In the genomic region with DNA sequence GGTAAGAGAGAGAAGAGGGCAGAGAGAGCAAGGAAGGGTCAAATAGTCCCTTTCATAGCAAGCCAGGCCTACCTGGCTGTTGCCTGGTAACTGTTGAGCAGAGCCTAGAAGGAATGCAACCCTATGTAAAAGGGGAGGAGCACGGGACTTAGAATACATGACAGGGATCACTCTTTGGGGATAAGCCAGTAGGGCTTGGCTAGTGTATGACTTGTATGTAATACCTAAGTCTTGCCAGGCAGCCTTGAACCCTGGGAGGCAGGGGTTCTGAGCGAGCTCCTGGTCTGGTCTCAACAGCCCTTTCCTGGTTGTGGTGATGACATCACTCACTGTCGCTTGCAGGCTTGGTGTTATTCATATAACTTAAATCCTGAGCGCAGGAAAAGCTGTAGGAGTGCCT, we compare ENCODE assay signal across 19 mouse cellular contexts. TPM values are rescaled to one million over a fixed set of nuclear protein-coding genes. Genes with fewer than 3 reads are reported as not detected.
"Had no signal": no experiment of that assay in that cellular context is flagged by ENCODE, and none has a peak within 500 bp of the region (broad histone marks: within the 10 kb centered on the region; RNA-seq: fewer than 3 reads in every experiment).

No protein-coding gene starts in this region.

- H3K27me3 ChIP-seq: limb, embryonic 15.5 days; neural tube, embryonic 13.5 days; stomach, embryonic 15.5 days had no signal

- H3K4me2 ChIP-seq: limb, embryonic 15.5 days; midbrain, embryonic 11.5 days; neural tube, embryonic 13.5 days; stomach, embryonic 15.5 days had no signal

- DNase-seq: kidney, adult 18-20 months; kidney, postnatal 10 days; layer of hippocampus, postnatal 36 days; lung, adult 18-20 months; lung, postnatal 36 days; retina, postnatal 1 day; right cerebral cortex, postnatal 4 days; spleen, adult 18-20 months; thymus, postnatal 4 days had no signal

- ATAC-seq: lung, postnatal 0 days; midbrain, embryonic 16.5 days had no signal

- H3K9me3 ChIP-seq: limb, embryonic 15.5 days; neural tube, embryonic 13.5 days; stomach, embryonic 15.5 days had no signal

- H3K36me3 ChIP-seq: limb, embryonic 15.5 days; neural tube, embryonic 13.5 days; stomach, embryonic 15.5 days had no signal

- H3K4me1 ChIP-seq: neural tube, embryonic 13.5 days had no signal

- H3K9ac ChIP-seq: limb, embryonic 15.5 days; liver, embryonic 14.5 days; neural tube, embryonic 13.5 days; stomach, embryonic 15.5 days had no signal

- H3K4me3 ChIP-seq: limb, embryonic 15.5 days; neural tube, embryonic 13.5 days; stomach, embryonic 15.5 days had no signal

- H3K27ac ChIP-seq: limb, embryonic 15.5 days; liver, embryonic 14.5 days; neural tube, embryonic 13.5 days; stomach, embryonic 15.5 days had no signal

RNA-seq across cellular contexts. Expression of gene Ifitm6, which starts 28.7 kb away (rescaled TPM):
- polyA plus RNA-seq: limb, embryonic 11.5 days; midbrain, embryonic 11.5 days had no signal

RNA-seq across cellular contexts. Expression of gene Gm45717, which starts 33.3 kb away (rescaled TPM):
- polyA plus RNA-seq: kidney, embryonic 14.5 days; large intestine, adult 2 months; limb, embryonic 11.5 days; liver, embryonic 14.5 days; midbrain, embryonic 11.5 days; midbrain, embryonic 16.5 days; neural tube, embryonic 13.5 days had no signal
